Comparison of ENCODE assay signal across 13 mouse cellular contexts in genomic region chr11:84258053-84258710, GRCm38 (mm10).
"Had no signal": no experiment of that assay in that cellular context is flagged by ENCODE, and none has a peak within 500 bp of the region (broad histone marks: within the 10 kb centered on the region; RNA-seq: fewer than 3 reads in every experiment).

No protein-coding gene starts in this region.

- H3K27ac ChIP-seq: intestine, embryonic 15.5 days; limb, embryonic 10.5 days; midbrain, embryonic 12.5 days; stomach, embryonic 15.5 days had no signal

- H3K4me3 ChIP-seq: intestine, embryonic 15.5 days; limb, embryonic 10.5 days; megakaryocyte, embryonic 14.5 days; midbrain, embryonic 12.5 days; stomach, embryonic 15.5 days had no signal

- H3K27me3 ChIP-seq: intestine, embryonic 15.5 days; megakaryocyte, embryonic 14.5 days; midbrain, embryonic 12.5 days; stomach, embryonic 15.5 days had no signal

- H3K9me3 ChIP-seq: intestine, embryonic 15.5 days; limb, embryonic 10.5 days; megakaryocyte, embryonic 14.5 days; midbrain, embryonic 12.5 days; stomach, embryonic 15.5 days had no signal

- DNase-seq: kidney, adult 18-20 months; kidney, postnatal 10 days; lung, adult 18-20 months; lung, postnatal 36 days; right cerebral cortex, postnatal 14 days; thymus, adult 2 months; thymus, postnatal 36 days had no signal

- H3K4me1 ChIP-seq: intestine, embryonic 15.5 days; limb, embryonic 10.5 days; midbrain, embryonic 12.5 days; stomach, embryonic 15.5 days had no signal

- ATAC-seq: intestine, embryonic 15.5 days; midbrain, embryonic 16.5 days had no signal

- H3K4me2 ChIP-seq: intestine, embryonic 15.5 days; midbrain, embryonic 12.5 days; stomach, embryonic 15.5 days had no signal

- H3K9ac ChIP-seq: intestine, embryonic 15.5 days; midbrain, embryonic 12.5 days; stomach, embryonic 15.5 days had no signal
